Mouse (Mus musculus) CD4-positive, CD25-positive, alpha-beta regulatory T cell, adult 4 months (primary cell): ENCODE data around the gene Adgrb3. TPM values are rescaled to one million over a fixed set of nuclear protein-coding genes. Genes with fewer than 3 reads are reported as not detected.
"Not testable (repeated sequence)": the region's sequence is repeated elsewhere in the genome, so short reads cannot be mapped to it uniquely, and the experiment has no call there.

ENCODE experiments used
- ATAC-seq: one replicate; pipeline ENCODE4 v1.8.0; 2017
- polyA plus RNA-seq, 2 experiments: library from polyadenylated mRNA; unstranded; fragments of 100-300 nt; shearing (Covaris generic); gene quantifications; one replicate each; pipeline ENCODE4 v1.2.1; 2017

Gene Adgrb3
- polyA plus RNA-seq, 2 experiments from 2014 or later: 0.34 TPM; not detected in 1

DNA sequence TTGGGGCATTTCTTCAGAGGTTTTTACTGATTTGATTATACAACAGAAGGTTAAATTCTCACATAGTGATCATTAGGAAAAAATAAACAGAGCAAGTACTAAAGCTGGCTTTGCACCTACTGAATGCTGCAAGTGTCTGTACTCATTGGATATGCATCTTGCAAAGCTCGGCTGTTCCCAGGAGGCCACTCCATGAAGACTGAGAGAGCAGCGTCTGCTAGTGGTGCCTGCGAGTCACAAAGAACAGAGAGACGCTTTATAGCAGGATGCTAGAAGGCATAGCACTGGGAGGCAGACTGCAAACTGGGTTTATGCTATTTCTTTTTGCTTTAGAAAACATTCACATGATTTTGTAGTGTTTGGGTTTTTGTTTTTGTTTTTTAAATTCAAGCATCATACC lies 325.2 kb downstream of the Adgrb3 start:
- ATAC-seq: no peak

DNA sequence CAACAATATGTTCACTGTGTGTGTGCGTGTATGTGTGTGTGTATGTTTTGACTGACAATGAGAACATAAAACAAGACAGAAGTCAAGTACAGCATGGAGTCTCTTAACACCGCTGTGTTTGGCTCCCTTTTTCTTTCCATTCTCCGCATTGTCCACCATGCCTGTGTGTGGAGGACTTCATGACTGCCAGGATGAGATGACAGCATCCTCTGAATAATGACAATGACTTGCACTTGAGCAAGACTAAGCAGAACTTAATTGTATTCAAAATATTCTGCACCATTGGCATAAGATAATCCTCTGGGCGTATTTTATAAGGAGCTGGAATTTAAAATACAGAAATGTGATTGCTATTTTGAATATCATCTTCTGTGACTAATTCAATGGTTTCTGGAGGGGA lies 326.0 kb downstream of the Adgrb3 start:
- ATAC-seq: no peak

DNA sequence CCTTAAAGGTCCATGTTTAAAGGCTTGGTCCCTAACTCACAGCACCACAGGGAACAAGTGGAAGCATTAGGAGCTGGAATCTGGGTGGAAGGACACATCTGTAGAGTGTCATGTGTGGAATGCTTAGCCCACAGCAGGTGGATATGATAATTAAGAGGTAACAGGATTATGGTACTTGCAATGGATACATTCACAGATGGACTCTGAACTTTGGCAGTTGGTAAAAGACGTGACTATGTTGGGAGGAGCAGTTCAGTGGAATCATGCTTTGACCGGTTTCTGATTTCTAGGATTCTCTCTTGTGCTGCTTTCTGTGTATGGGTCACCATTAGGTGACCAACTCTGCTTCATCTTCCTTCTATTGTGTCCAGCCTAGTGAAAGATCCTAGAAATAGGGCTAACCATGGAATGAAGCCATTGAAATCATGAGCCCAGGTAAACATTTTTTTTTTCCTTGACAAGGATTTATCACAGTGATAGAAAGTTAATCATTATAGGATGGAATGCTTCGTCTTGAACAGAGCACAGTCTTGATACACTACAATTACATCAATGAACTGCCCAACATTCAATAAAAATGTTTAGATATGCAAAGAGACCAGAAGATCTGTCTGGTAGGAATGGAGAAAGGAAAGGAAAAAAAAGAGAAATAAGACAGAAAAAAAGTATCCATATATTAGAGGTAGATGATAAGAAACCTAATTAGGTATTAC lies 334.1 kb downstream of the Adgrb3 start:
- ATAC-seq: no peak

DNA sequence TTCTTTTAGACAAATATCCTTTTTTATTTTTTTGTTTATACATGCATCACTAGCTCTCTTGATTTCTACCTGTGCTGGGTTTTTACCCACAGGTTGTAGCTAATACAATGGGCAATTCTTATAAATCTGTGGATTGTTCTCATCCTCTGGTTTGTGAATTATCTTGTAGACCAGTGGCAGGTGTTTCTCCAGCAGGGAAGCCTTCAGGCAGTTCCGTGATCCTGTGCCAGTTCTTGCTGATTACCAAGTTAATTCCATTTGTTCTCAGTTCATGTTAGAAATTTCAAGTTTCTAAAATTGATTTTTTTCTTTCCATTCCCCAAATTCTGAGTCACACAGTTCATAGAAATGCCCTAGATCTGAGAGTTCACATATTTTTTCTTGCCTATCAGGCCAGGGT lies 338.0 kb downstream of the Adgrb3 start:
- no peak for ATAC-seq

DNA sequence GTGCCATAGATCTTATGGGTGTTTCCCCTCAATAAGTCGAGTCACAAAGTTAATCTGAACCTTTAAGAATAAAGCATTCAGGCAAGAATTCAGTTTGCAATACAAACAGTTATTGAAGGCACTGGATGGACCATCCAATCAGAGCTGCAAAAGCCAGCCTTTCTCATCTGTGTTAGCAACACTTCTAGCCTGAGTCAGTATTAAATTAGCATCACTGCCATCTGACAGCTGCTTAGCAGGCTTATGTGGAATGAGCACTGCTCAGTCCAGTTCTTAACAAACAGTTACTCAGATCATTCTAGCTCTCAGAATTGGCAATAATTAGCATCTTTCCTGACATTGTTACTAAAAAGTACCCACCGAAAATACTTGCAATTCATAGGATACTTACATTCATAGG lies 339.3 kb downstream of the Adgrb3 start:
- no peak for ATAC-seq

DNA sequence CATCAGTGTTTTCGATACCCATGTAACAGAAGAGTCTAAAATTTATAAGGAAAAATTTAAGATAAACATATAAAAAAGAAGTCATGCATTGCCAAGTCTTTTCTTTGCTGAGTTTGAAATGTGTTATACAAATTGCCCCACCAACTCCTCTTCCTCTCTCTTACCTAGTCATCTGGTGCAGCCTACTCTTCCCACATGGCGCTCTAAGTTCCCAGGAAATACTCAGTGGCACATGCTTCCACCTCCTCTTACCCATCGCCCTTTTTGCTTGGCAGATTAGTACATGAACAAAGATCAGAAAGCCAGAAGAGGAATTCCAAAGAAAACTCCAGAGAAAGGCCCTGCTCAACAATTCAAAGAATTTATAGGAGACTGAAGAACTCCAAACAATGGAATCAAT lies 353.8 kb downstream of the Adgrb3 start:
- no peak for ATAC-seq

DNA sequence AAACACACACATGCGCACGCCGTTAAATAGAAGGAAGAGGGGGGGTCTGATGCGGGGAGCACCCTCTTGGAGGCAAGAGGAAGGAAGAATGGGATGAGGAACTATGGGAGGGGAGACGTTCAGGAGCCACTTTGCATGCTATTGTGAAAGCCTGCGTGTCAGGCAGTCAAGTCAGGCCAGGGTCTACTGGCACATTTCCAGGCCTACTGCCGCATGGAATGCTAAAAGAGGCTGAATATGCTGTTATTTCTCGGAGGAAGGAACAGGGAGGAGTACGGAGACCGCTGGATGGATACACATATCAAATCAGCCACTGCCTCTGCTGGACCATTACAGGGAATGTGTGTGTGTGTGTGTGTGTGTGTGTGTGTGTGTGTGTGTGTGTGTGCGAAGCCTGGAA lies 355.0 kb downstream of the Adgrb3 start:
- ATAC-seq: no peak

DNA sequence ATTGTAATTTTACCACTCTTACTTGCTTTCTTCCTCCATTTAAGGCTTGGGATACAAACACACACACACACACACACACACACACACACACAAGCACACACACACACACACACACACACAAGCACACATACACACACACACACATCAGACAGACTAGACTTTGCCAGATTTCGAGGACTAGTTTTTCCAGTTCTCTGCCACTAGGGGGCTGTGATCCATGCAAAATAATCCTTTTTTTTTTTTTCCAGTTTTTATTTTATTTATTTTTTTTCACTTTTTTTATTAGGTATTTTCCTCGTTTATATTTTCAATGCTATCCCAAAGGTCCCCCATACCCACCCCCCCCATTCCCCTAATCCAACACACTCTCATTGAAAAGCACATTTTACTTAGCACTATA lies 357.9 kb downstream of the Adgrb3 start:
- ATAC-seq: not testable (repeated sequence)

DNA sequence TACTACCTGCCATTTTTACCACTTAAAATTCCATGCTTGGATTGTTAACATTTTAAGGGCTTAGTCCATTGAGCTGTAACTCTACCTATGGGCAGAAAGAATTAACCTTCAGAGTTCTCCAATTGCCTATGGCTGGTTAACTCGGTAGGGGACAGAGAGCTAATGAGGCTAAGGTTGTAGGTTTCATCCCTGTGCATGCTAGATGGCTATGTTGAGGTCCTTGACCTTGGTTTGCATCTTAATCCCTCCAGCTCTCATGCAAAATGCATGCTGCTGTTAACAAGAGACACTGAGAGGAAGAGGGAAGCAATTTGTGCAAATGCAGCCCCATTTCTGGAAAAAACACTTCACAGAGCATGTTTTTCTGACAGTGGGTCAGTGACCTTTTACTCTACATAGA lies 366.9 kb downstream of the Adgrb3 start:
- no peak for ATAC-seq

DNA sequence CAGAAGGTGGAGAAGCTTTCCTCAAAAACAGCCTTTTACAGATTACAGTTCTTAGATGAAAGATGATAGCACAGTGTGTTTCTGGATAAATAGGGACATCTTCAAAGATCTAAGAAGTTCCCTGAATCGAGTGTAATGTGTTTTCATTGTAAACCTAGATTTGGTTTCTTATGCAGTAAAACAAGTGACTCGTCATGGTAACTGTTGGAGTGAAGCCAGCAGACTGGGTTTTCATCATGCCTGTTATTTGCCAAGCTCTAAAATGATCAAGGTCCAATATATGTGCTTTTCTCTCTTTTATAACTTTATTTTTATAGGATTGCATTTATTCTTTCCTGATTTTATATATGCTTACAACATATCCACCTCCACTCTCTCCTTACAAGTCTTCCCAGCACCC lies 394.0 kb downstream of the Adgrb3 start:
- ATAC-seq: no peak

DNA sequence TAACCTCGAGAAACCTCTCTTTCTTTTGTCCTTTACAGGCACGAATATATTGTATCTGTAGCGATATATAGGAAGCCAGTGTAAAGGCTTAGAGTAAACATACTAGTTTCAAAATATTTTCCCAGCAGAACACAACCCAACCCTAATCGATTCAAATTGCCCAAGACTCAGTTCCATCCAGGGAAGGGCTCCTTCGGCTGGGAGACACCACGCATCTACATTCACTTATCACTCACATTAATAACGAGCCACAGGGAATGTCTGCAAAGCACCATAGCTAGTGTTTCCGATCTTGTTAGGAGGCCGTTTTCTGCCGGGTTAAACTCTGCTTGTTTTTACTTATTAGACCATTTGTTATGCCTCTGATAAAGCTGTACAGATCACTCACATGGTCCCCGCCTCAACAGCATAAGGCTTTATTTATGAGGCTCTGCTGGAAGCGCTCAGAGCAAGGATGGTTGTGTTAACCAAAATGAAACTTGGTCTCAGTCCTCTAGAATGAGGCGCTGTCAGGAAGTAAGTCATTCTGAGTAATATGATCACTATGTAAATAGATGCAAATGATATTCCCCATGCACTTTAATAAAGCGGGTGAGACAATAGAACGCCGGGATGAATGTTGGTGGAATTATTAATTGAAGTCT lies 399.2 kb downstream of the Adgrb3 start:
- ATAC-seq: no peak

DNA sequence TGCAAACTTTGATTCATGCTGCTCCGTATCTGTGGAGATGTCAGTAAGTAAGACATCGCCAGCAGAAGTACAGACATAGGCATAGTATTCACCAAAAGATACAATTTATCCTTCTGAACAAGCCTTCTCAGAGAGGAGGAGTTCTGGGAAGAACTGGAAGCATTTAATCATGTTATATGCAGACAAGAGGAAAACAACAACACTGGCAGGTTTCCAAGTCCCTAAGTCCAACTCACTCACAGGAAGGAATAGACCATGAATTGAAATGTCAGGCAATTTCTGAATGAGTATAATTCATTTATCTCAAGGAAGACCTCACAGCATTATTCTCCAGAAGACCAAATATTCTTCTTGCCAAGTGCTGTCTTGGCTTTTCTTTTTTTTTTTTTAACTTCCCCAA lies 408.8 kb downstream of the Adgrb3 start:
- ATAC-seq: no peak

DNA sequence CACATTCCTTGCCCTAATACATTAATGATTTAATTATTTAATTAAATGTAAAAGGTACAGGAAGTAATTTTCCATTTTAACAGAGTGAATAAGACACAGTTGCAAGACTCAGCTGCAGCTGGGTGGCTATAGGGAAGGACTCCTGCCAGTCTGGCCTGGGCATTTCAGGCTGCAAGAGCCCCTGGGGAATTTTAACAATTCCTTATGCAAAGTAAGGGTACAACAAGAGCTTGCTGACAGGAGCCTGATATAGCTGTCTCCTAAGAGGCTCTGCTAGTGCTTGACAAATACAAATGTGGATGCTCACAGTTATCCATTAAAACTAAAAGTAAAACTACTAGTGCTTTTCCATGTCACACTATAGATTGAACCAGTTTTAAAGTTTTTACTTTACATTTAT lies 410.1 kb downstream of the Adgrb3 start:
- ATAC-seq: no peak

DNA sequence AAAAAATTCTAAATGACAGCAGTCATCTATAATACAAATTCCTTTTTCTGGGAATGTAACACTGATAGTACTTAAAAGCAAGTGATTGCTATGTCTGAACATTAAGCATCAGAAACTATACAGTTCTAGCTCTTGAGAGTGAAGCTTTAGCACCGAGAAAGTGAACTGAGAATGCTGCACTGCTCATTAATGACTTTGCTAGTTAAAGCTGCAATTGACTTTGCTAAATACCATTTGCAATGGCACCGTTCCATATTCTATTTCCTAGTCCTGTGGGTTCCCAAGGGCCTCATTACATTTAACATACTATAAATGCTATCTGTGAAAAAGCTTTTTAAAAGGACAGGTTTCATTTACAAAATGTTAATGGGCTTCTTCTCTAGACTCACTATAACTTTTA lies 414.4 kb downstream of the Adgrb3 start:
- ATAC-seq: no peak

DNA sequence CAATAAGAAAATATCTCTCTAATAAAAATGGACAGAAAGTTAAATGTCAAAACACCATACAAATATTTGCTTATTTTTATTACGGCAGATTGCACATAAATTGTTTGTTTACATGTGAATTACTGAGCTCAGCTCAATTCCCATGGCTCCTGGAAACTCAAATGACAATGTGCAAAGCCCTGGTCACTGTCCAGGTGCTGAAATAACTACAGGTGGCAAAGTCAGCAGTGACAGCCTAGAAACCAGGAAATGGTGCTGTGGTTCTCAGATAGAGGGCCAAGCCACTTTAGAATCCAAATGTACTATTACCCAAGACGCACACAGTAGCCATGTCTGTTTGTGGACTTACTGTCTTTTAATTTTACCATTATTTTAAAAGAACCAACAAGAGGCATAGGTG lies 465.3 kb downstream of the Adgrb3 start:
- ATAC-seq: no peak

DNA sequence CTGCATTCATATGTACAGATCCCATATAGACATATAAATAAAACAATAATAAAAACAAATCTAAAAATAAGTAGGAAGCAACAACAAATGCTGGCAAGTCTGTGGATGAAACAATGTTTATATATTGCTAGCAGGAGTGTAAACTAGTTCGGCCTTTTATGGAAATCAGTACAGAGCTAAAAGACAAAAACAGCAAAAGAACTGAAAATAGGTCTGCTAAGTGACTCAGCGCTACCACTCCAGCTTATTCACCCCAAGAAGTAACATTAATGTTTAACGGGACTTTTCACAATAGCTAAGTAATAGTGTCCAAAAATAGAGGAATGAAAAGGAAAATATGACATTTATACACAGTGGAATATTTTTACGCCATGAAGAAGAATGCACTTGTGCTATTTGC lies 471.0 kb downstream of the Adgrb3 start:
- ATAC-seq: no peak

DNA sequence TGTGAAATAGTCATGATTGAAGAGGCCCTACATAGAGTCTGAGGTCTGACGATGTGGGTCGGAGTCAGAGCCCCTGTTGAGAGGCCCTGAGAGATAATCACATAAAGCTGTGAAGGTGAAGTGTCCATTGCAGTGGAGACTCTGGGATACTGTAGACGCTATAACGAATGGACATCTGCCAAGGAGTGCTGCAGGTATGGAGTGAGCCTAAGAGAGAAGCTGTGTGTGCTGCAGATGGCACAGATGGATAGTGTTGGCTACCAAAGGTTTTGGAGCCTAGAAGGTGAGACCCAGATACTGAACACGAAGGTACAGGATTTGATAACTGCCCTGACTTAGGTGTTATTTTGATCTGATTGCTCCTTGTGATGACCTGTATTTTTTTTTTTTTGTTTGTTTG lies 474.0 kb downstream of the Adgrb3 start:
- no peak for ATAC-seq

DNA sequence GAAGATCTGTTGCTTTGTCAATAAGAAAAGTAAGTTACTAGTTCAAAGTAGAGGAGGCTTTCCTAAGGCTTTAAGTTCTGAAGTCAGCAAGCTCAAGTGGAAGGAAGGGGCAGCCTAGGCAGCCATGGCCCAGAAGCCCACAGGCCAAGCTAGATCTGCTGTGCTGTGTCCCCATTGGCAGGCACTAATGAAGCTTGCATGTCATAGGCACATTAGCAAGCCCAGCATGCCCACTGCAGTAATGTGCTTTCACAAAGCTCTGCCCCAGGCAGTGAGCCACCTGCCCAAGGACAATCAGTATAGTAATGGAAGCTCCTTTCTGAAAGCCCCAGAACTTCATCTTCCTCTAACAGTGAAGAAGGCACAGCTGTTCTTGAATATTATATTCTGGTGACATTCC lies 484.6 kb downstream of the Adgrb3 start:
- ATAC-seq: no peak

DNA sequence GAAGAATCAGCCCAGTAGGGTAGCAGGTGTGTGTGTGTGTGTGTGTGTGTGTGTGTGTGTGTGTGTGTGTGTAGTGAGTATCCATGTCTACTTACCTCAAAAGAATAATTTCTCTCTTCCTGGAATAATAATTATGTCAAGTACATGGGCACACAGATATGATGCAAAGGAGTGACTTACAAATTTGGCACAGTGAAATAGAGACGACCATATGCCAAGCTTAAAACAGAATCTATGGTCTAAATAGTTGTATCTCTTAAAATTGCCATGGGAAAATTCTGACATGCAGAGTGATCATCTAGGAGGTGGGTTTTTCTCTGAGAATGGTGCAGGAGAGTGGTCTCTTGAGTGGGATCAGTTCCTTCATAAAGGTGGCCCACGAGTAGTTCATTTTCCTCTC lies 504.1 kb downstream of the Adgrb3 start:
- no peak for ATAC-seq

DNA sequence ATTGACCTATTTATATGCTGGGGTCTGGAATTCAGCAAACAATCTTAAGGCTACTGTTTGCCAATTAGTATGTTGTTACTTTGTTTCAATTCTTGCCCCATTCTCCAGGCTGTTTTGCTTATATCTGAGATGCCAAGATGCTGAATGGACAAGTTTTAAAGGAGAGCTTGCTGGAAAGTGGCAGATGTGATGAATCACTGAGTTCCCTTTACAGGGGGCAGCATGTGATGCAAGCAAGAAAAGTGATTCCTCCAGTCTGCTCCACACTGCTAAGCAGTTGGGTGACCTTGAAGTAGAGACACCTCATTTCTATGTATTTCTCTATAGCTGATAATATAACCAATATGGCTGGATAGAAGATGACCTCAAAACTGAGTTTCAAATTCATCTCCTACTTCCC lies 512.4 kb downstream of the Adgrb3 start:
- no peak for ATAC-seq

DNA sequence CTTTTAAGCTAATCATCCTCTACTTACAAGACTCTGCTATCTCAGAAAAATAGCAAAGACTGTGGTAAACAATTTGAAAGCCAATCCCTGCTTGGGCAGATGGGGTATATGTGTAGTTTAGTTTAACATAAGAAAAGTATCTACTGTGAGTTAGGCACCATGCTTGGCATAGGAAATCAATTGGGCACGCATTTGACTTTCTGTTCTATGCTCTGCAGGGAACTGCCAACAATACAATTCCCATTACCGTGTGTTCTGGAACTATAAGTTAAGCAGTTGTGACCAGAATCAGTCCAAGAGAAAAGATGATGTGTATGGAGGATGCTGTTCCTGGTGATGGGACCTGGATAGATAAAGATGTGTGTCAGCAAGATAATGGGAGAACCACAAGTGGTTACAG lies 517.2 kb downstream of the Adgrb3 start:
- no peak for ATAC-seq

DNA sequence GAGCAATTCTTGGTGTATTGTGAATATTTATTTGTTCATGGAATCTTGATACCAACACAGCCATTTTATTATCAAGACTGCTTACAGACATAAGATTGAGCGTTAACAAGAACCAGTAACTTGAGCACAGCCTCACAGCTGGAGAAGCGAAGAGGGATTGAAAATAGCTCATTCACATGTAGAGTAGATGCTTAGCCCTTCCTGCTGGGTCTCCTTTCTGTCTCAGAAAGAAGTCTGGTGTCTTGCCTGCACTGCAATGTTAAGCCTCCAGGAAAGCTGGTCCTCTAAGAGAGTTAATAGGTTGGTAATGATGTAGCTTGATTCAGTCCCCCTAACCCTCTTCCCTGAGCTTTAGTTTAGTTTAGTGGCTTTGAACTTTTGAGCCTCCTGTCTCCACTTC lies 519.4 kb downstream of the Adgrb3 start:
- no peak for ATAC-seq

DNA sequence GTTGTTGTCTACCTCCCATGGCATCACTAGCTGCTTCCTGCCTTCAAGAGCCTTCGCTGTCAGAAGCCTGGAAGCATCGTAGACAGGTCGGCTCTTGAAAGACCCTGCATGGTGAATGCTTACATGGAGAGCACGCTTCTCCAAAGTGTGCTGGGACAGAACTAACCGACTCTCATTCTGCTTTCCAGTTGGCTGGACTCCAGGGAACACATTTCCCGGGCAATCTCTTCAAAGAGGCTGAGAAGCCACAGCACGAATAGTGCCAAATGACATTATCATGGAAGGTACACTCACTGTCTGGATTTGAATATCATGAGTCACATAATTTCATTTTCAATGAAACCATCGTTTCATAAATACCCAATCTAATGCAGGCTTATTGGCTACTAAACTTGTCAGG lies 548.0 kb downstream of the Adgrb3 start:
- no peak for ATAC-seq

DNA sequence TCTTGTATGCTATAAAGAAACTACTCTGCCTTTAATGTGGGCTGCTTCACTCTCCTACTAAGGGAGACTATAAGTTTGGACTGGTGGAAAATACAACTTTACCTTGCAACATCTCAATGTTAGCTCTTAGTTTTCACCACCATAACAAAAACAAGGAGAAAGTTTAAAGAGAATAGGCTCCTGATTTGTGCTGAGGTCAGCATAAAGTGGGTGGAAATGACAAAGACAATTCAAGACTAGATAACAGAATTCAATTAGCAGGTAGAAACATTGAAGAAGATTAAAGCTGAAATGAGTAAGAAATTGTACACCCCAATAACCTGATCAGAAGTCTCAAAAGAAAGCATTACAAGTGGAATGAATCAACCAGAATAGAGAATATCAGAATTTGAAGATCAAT lies 578.9 kb downstream of the Adgrb3 start:
- ATAC-seq: no peak

DNA sequence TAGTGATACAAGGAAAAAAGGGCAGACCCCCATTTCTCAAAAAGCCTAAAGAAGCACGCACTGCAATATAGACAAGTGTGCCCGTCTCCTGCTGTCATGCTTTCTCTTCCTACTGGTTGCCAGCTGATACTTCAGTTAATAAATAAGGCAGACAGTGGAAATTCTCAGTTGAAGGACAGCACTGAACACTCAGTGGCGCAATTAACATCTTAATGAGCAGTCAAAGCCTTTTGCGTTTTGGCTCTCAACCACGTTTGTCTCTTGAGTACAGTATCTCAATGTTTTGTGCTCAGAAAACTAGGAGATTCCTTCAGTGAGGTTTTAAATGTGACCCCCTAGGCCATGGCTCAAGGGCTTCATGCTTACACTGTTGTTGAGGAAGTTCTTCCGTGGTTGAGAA lies 587.1 kb downstream of the Adgrb3 start:
- ATAC-seq: no peak
